ENCODE assay signal across 8 mouse cellular contexts in genomic region chr9:113300846-113301245, GRCm38 (mm10).
DNase-seq lines count a peak whose midpoint lies in the region; ATAC-seq and TF ChIP-seq lines count a peak whose summit lies in the region.

No protein-coding gene starts in this region.

- H3K4me3 ChIP-seq in cortical plate, adult 2 months (ENCODE audit: insufficient read depth, low read length), result no peak overlapping the region

- peak; percentile 5 to 8 for DNase-seq in heart, postnatal 10 days
- no peak for DNase-seq in heart, adult 8-10 months (ENCODE audit: low spot score)
- DNase-seq in ES-CJ7 (ENCODE audit: low read depth, low spot score), result peak; percentile 44
- DNase-seq in layer of hippocampus, postnatal 14 days (ENCODE audit: low spot score in 2 of 2), result peak; percentile 42 to 52
- no peak for DNase-seq in urinary bladder, postnatal 4 days (ENCODE audit: low spot score in 2 of 2)
- DNase-seq in adrenal gland, adult 8-10 months, result no peak

- TF ChIP-seq POLR2A in cortical plate, adult 2 months (IDR thresholded peaks at IDR 0.05; ENCODE audit: extremely low read depth, insufficient read depth, low read length), result no peak

- TF ChIP-seq CTCF in cortical plate, adult 2 months (IDR thresholded peaks at IDR 0.05; ENCODE audit: extremely low read depth, insufficient read depth, low read length), result peak; percentile 43

- no peak for ATAC-seq in erythroblast, adult 5-6 weeks (replicated peaks; ENCODE audit: low FRiP score, poor library complexity, severe bottlenecking)

- peak overlapping the region; percentile 75 for H3K27ac ChIP-seq in cortical plate, adult 2 months (ENCODE audit: insufficient read depth, low read length)

- intact Hi-C loops in heart, postnatal 10 days (cut with DNase I), result no loop called here

- H3K4me1 ChIP-seq in cortical plate, adult 2 months (ENCODE audit: control insufficient read depth, insufficient read depth, low read length), result peaks cover 5% of the 10 kb centered on the region

Comparison
In these comparisons a context has a peak if more than half of its experiments do, and no peak if none do; other contexts are left out.
1. DNase-seq: peak in heart, postnatal 10 days (2 of 2), ES-CJ7 (single experiment) and layer of hippocampus, postnatal 14 days (2 of 2); none in heart, adult 8-10 months (single experiment), urinary bladder, postnatal 4 days (0 of 2) and adrenal gland, adult 8-10 months (single experiment).